Mouse (Mus musculus) lung, postnatal 0 days (tissue): ENCODE measurements around the gene Lmo1. TPM values are rescaled to one million over a fixed set of nuclear protein-coding genes. Genes with fewer than 3 reads are reported as not detected.

Source experiments
- ATAC-seq: fragments of 200-750 bp; cut with Nextera tagmentation; 2 replicates; pipeline ENCODE4 v1.8.0; 2017; ENCODE audit warnings: moderate library complexity
- DNase-seq: peaks from one replicate; pipeline ENCODE4 v3.0.0-alpha.2; 2016; ENCODE audit warnings: low spot score
- H3K27ac ChIP-seq: fragments of 300-500 bp; sonication (generic); 2 replicates; pipeline ENCODE4 v1.5.1; 2014; ENCODE audit warnings: antibody characterized with exemption, mild to moderate bottlenecking, low read length, mixed read lengths
- H3K27me3 ChIP-seq: fragments of 300-500 bp; sonication (generic); replicated peaks from 2 replicates; pipeline ENCODE4 v1.6.1; 2014; ENCODE audit warnings: low read length, mixed read lengths; ENCODE audit not compliant: insufficient read depth
- H3K36me3 ChIP-seq: fragments of 300-500 bp; sonication (generic); 2 replicates; pipeline ENCODE4 v1.6.1; 2014; ENCODE audit warnings: low read length, mixed read lengths; ENCODE audit not compliant: insufficient read depth
- H3K4me1 ChIP-seq: fragments of 300-500 bp; sonication (generic); 2 replicates; pipeline ENCODE4 v1.6.1; 2014; ENCODE audit warnings: antibody characterized with exemption, low read depth, low read length, mixed read lengths; ENCODE audit not compliant: insufficient read depth
- H3K4me2 ChIP-seq: fragments of 300-500 bp; sonication (generic); replicated peaks from 2 replicates; pipeline ENCODE4 v1.6.1; 2014; ENCODE audit warnings: low read depth, mild to moderate bottlenecking, low read length, moderate library complexity, mixed read lengths
- H3K4me3 ChIP-seq: fragments of 300-500 bp; sonication (generic); 2 replicates; pipeline ENCODE4 v1.5.1; 2014; ENCODE audit warnings: low read depth, low read length
- H3K9ac ChIP-seq: fragments of 300-500 bp; sonication (generic); replicated peaks from 2 replicates; pipeline ENCODE4 v1.6.1; 2014; ENCODE audit warnings: low read depth, mild to moderate bottlenecking
- H3K9me3 ChIP-seq: fragments of 300-500 bp; sonication (generic); 2 replicates; pipeline ENCODE4 v1.6.1; 2016; ENCODE audit warnings: low read length, mixed read lengths
- CTCF ChIP-seq: IDR thresholded peaks from 2 replicates; pipeline ENCODE4 v1.5.1; 2016; ENCODE audit warnings: antibody characterized with exemption, mild to moderate bottlenecking
- EP300 ChIP-seq: IDR thresholded peaks from 2 replicates; pipeline ENCODE4 v1.6.1; 2016; ENCODE audit warnings: antibody characterized with exemption, mild to moderate bottlenecking, control low read depth
- WGBS: fragments of 180-500 bp; shearing (Covaris S2); extraction: QIAGEN DNeasy Blood & Tissue Kit; methylation state at CpG from one replicate; pipeline ENCODE4 v1.1.7; 2014; 5-methylcytosine and 5-hydroxymethylcytosine counted together
- polyA plus RNA-seq: library from polyadenylated mRNA; unstranded; fragments of >200 nt; fragmentation: Nextera tagmentation; extraction: Ambion mirVana; gene quantifications from 2 replicates; pipeline ENCODE4 v1.2.1, GENCODE M21; 2015

Lmo1 gene
- polyA plus RNA-seq, 1 experiment from 2014 or later: 10.3 TPM

DNA sequence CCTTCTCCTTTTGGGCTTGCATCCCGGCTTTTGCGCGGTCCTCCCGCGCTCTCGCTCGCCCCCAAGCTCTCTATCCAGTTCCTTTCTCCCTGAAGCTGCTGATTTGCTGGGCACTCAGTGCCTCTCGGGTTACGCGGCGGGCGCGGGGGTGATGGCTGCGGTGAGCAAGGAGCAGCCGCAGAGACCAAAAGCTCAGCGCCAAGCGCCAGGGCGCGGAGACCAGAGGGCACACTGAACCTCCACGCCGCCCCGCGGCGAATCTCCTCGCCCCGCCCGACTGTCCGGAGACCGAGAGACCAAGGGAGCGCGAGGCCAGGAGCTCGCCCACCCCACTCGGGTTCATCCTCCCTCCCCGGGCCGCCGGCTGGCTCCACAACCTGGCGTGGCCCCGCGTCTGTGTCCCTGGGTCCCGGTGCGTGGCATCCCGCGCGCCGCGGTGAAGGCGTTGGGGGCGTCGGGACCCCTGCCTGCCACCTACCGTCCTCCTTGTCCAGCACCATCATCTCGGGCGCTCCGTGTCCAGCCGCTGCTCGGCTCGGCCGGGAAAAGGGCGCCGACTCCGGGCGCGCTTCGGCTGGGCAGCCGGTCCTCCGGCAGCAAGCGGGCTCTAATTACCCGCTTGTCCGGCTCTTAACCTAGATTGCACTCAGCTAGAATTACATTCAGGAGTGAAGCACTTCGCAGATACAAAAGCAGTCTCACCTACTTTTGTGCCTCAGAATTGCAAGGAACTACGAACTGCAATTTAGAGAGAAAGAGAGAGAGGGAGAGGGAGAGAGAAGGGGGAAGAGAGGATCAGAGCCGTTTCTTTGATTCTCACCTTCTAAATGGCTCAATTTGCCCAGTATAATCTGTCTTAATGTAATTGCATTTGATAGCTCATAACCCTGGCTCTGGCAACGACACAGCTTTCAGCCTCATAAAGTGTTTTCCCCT, 5.2 kb downstream of the Lmo1 start:
- Histone ChIP-seq H3K27ac (no peak overlapping the region), H3K4me2 (peak overlapping the region; percentile 78), H3K9ac (no peak overlapping the region), H3K27me3 (peaks cover 28% of the 10 kb centered on the region), H3K4me3 (peak overlapping the region; percentile 38), H3K9me3 (no peaks in the 10 kb centered on the region), H3K36me3 (no peaks in the 10 kb centered on the region), H3K4me1 (peaks cover 4% of the 10 kb centered on the region)
- WGBS: under 1% methylated on average over 68 of the region's 72 CpGs
- peak; percentile 11; the same call in 1 of the 2 replicates for ATAC-seq
- DNase-seq: peak; percentile 18
- TF ChIP-seq CTCF (peak; percentile 17; the same call in 1 of the 2 replicates), EP300 (no peak)

DNA sequence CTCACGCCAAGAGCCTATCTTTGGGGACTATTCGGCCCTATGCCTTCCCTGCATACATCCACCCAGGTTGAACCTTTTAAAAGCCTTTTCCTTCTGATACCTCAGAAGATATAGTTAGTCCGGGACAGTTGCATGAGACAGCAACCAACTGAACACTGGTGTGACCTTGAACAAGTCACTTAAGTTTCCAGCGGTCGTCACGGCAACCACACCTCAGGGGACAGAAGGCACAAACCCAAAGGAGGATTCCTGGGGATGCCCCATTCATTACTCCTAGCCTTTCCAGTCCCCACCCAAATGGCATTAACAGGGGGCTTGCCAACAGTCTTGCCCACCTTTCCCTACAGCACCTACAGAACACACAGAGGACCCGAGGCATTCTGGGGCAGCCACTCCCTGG, 6.3 kb downstream of the Lmo1 start:
- WGBS: 86% methylated on average over 7 of the region's 7 CpGs
- H3K4me2 ChIP-seq: no peak overlapping the region
- H3K36me3 ChIP-seq: no peaks in the 10 kb centered on the region
- H3K27me3 ChIP-seq: peaks cover 20% of the 10 kb centered on the region
- H3K27ac ChIP-seq: no peak overlapping the region
- peaks cover 4% of the 10 kb centered on the region for H3K4me1 ChIP-seq
- H3K9me3 ChIP-seq: no peaks in the 10 kb centered on the region
- DNase-seq (no peak), ATAC-seq (no peak)
- no peak overlapping the region for H3K4me3 ChIP-seq
- TF ChIP-seq EP300 (no peak), CTCF (no peak)
- no peak overlapping the region for H3K9ac ChIP-seq

GRCm38 (mm10) chr7:109165931-109166585, 8.9 kb downstream of the Lmo1 start:
- no peak overlapping the region for H3K4me2 ChIP-seq
- ATAC-seq: no peak
- no peak for DNase-seq
- H3K36me3 ChIP-seq: no peaks in the 10 kb centered on the region
- H3K27me3 ChIP-seq: peaks cover 16% of the 10 kb centered on the region
- TF ChIP-seq CTCF (no peak), EP300 (no peak)
- no peak overlapping the region for H3K27ac ChIP-seq
- no peak overlapping the region for H3K9ac ChIP-seq
- no peak overlapping the region for H3K4me3 ChIP-seq
- H3K9me3 ChIP-seq: no peaks in the 10 kb centered on the region
- 79% methylated on average over 17 of the region's 17 CpGs for WGBS
- H3K4me1 ChIP-seq: peaks cover 4% of the 10 kb centered on the region

DNA sequence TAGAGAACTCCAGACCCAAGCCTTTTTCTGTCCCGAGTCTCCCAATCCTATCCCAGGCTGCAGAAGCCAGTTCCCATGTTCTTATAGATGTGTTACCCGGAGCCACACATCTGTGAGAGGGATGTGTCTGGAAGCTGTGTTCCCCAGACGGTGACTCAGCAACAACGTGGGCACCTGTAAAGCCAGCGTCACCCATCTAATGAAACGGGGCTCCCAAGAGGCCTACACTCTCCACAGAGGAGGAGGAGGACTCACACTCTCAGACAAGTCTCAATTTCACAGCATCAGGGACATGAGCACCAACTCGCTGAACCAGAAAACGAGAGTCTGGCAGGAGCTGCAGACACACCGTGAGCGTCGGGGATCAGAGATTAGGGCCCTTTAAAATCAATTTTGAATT, 20.7 kb downstream of the Lmo1 start:
- WGBS: 70% methylated on average over 11 of the region's 11 CpGs
- H3K27ac ChIP-seq: no peak overlapping the region
- no peak overlapping the region for H3K4me3 ChIP-seq
- H3K4me1 ChIP-seq: no peaks in the 10 kb centered on the region
- no peaks in the 10 kb centered on the region for H3K27me3 ChIP-seq
- no peak overlapping the region for H3K9ac ChIP-seq
- H3K4me2 ChIP-seq: no peak overlapping the region
- ATAC-seq (no peak), DNase-seq (no peak)
- TF ChIP-seq EP300 (no peak), CTCF (no peak)
- H3K36me3 ChIP-seq: no peaks in the 10 kb centered on the region
- H3K9me3 ChIP-seq: no peaks in the 10 kb centered on the region

DNA sequence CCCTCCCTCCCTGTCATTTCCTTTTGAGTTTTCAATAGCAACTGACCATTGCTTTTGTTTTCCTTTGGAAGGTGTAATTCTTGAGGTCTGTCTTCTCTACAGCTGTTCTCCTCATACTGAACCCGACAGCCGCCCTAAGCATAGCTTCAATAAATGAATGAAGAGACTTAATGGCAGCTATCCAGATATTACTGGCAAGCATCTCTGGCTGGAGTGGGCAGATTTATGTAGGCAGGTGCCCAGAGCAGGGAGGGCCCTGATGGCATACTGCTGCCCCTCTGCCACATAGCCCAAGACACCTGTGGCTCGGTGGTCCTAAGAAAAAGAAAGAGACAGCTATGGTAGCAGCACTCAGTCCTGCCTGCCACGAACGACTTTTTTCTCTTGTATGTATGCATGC, 21.5 kb downstream of the Lmo1 start:
- Histone ChIP-seq H3K27ac (no peak overlapping the region), H3K9me3 (no peaks in the 10 kb centered on the region), H3K4me2 (no peak overlapping the region), H3K36me3 (no peaks in the 10 kb centered on the region), H3K9ac (no peak overlapping the region), H3K4me1 (no peaks in the 10 kb centered on the region), H3K27me3 (no peaks in the 10 kb centered on the region), H3K4me3 (no peak overlapping the region)
- ATAC-seq (no peak), DNase-seq (no peak)
- WGBS: 58% methylated on average over 5 of the region's 5 CpGs
- TF ChIP-seq EP300 (no peak), CTCF (no peak)

DNA sequence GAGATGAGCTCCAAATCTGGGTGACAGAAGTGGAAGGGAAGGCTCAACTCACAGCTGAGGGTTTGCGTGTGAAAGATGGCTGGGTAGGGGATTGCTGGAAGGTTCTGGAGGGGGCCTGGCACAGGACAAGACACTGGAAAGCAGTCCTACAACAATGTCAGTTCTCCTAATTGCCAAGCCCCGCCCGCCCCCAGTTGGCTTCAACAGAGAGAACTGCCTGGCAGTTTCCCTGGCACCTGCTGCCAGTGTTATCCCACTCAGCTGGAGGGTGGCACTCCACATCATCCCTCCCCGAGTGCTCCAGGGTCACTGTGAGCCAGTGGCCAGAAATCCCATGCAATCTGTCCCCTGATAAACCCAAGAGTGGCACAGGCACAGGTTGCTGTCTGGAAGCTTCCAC, 23.9 kb downstream of the Lmo1 start:
- ATAC-seq (no peak), DNase-seq (no peak)
- H3K9me3 ChIP-seq: no peaks in the 10 kb centered on the region
- WGBS: 82% methylated on average over 4 of the region's 4 CpGs
- TF ChIP-seq EP300: no peak
- no peak for TF ChIP-seq CTCF
- H3K4me3 ChIP-seq: no peak overlapping the region
- no peaks in the 10 kb centered on the region for H3K4me1 ChIP-seq
- no peaks in the 10 kb centered on the region for H3K27me3 ChIP-seq
- H3K4me2 ChIP-seq: no peak overlapping the region
- no peak overlapping the region for H3K9ac ChIP-seq
- H3K27ac ChIP-seq: no peak overlapping the region
- H3K36me3 ChIP-seq: no peaks in the 10 kb centered on the region
